In the genomic region with DNA sequence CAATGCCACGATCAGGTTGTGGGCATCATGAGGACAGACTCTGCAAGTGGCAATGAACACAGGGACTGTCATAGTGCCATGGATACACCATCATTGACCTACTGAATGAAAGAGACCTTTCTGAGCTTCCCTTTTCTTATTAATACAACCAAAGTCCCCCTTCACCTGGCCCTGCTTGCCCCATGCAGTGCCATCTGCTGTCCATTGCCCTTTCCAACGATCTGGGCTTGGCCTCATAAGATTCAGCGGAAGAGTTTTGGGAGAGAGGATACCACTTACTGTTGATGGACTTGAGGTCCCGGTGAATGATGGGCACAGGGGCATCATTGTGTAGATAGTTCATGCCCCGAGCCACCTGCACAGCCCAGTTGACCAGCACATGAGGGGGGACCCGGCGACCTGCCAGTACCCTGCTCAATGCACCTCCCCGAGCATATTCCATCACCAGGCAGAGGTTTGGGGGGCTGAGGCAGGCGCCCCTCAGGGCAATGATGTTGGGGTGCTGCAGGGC, we compare ENCODE assay signal across 8 mouse cellular contexts. TPM values are rescaled to one million over a fixed set of nuclear protein-coding genes. Genes with fewer than 3 reads are reported as not detected.
DNase-seq lines count a peak whose midpoint lies in the region; ATAC-seq lines count a peak whose summit lies in the region.

No protein-coding gene starts in this region.

- H3K36me3 ChIP-seq in megakaryocyte, embryonic 14.5 days (replicated peaks; ENCODE audit: low read length): peaks cover 16% of the 10 kb centered on the region
- H3K36me3 ChIP-seq in limb, embryonic 13.5 days: peaks cover 26% of the 10 kb centered on the region
- no peaks in the 10 kb centered on the region; the same call in 1 of the 2 replicates for H3K36me3 ChIP-seq in stomach, embryonic 14.5 days (ENCODE audit: control insufficient read depth, insufficient read depth, low read length)

- H3K27ac ChIP-seq in limb, embryonic 13.5 days: no peak overlapping the region
- no peak overlapping the region for H3K27ac ChIP-seq in stomach, embryonic 14.5 days (ENCODE audit: low read length)

- H3K9me3 ChIP-seq in megakaryocyte, embryonic 14.5 days: no peaks in the 10 kb centered on the region
- H3K9me3 ChIP-seq in limb, embryonic 13.5 days: no peaks in the 10 kb centered on the region
- no peaks in the 10 kb centered on the region for H3K9me3 ChIP-seq in stomach, embryonic 14.5 days (ENCODE audit: control insufficient read depth, low read depth, low read length)

- WGBS in limb, embryonic 13.5 days: 64% methylated on average over 9 of the region's 9 CpGs
- WGBS in stomach, embryonic 14.5 days: 57% methylated on average over 9 of the region's 9 CpGs

- peak overlapping the region; percentile 94 for H3K4me3 ChIP-seq in megakaryocyte, embryonic 14.5 days (replicated peaks)
- H3K4me3 ChIP-seq in limb, embryonic 13.5 days: peak overlapping the region; percentile 90
- peak overlapping the region; percentile 95 for H3K4me3 ChIP-seq in stomach, embryonic 14.5 days (ENCODE audit: low read depth, low read length)

- peaks cover 9% of the 10 kb centered on the region for H3K27me3 ChIP-seq in megakaryocyte, embryonic 14.5 days (replicated peaks)
- H3K27me3 ChIP-seq in limb, embryonic 13.5 days: no peaks in the 10 kb centered on the region
- no peaks in the 10 kb centered on the region for H3K27me3 ChIP-seq in stomach, embryonic 14.5 days (ENCODE audit: control insufficient read depth, insufficient read depth, low read length)

- peak overlapping the region; percentile 93 for H3K9ac ChIP-seq in limb, embryonic 13.5 days
- H3K9ac ChIP-seq in stomach, embryonic 14.5 days (replicated peaks; ENCODE audit: low read depth, low read length): peak overlapping the region; percentile 91

- peak overlapping the region; percentile 99 for H3K4me2 ChIP-seq in limb, embryonic 13.5 days (replicated peaks)
- H3K4me2 ChIP-seq in stomach, embryonic 14.5 days (replicated peaks; ENCODE audit: low read depth, low read length): peak overlapping the region; percentile 99

- peaks cover 30% of the 10 kb centered on the region for H3K4me1 ChIP-seq in megakaryocyte, embryonic 14.5 days
- peaks cover 27% of the 10 kb centered on the region for H3K4me1 ChIP-seq in limb, embryonic 13.5 days
- H3K4me1 ChIP-seq in stomach, embryonic 14.5 days (ENCODE audit: control insufficient read depth, insufficient read depth, low read length): peaks cover 16% of the 10 kb centered on the region

- no peak for ATAC-seq in megakaryocyte, adult 5-6 weeks (ENCODE audit: poor library complexity, severe bottlenecking)
- no peak for ATAC-seq in limb, embryonic 13.5 days (ENCODE audit: low FRiP score, low read depth)
- ATAC-seq in stomach, embryonic 14.5 days (ENCODE audit: insufficient number of reproducible peaks, insufficient read depth, low FRiP score, low read depth): no peak
- ATAC-seq in megakaryocyte progenitor cell, adult 5-6 weeks (replicated peaks; ENCODE audit: poor library complexity): no peak

- peak; percentile 70 for DNase-seq in cerebellum, adult 11-12 months
- DNase-seq in cerebellum, postnatal 4 days (ENCODE audit: low spot score in 2 of 2): no peak
- no peak for DNase-seq in yolk sac, embryonic 10.5 days (ENCODE audit: low spot score)

RNA-seq across cellular contexts. Expression of gene Map3k10, which starts 1.3 kb away (rescaled TPM):
- polyA plus RNA-seq in megakaryocyte, embryonic 14.5 days (2012; ENCODE audit: insufficient read depth, low replicate concordance): 22.4 and 38.4 TPM in 2 replicates
- 1.7 and 2.4 TPM in 2 replicates for total RNA-seq in megakaryocyte, adult 5-6 weeks (2015)
- 2.3 and 4.3 TPM in 2 replicates for total RNA-seq in megakaryocyte, adult 5-6 weeks (2017)
- polyA plus RNA-seq in limb, embryonic 13.5 days (2015; fragmentation: Nextera tagmentation; extraction: Ambion mirVana): 8.2 and 8.8 TPM in 2 replicates
- 4.5 and 9.2 TPM in 2 replicates for polyA plus RNA-seq in stomach, embryonic 14.5 days (2014; fragmentation: Nextera tagmentation; extraction: Ambion mirVana)
- total RNA-seq in megakaryocyte progenitor cell, adult 5-6 weeks (2015): 1.7 and 4.3 TPM in 2 replicates
- 3.4 and 5.2 TPM in 2 replicates for total RNA-seq in megakaryocyte progenitor cell, adult 5-6 weeks (2017)

RNA-seq across cellular contexts. Expression of gene Zfp607b, which starts 16.0 kb away (rescaled TPM):
- 0.03 TPM in 1 of 2 replicates, not detected in the other for polyA plus RNA-seq in megakaryocyte, embryonic 14.5 days (2012; ENCODE audit: insufficient read depth, low replicate concordance)
- total RNA-seq in megakaryocyte, adult 5-6 weeks (2015): 0.46 and 1.4 TPM in 2 replicates
- total RNA-seq in megakaryocyte, adult 5-6 weeks (2017): 0.41 and 1.6 TPM in 2 replicates
- 4.9 and 6.3 TPM in 2 replicates for polyA plus RNA-seq in limb, embryonic 13.5 days (2015; fragmentation: Nextera tagmentation; extraction: Ambion mirVana)
- polyA plus RNA-seq in stomach, embryonic 14.5 days (2014; fragmentation: Nextera tagmentation; extraction: Ambion mirVana): 2.9 and 3.3 TPM in 2 replicates
- 0.71 and 3.1 TPM in 2 replicates for total RNA-seq in megakaryocyte progenitor cell, adult 5-6 weeks (2015)
- 0.42 and 4.0 TPM in 2 replicates for total RNA-seq in megakaryocyte progenitor cell, adult 5-6 weeks (2017)

RNA-seq across cellular contexts. Expression of gene Ttc9b, which starts 19.4 kb away (rescaled TPM):
- polyA plus RNA-seq in megakaryocyte, embryonic 14.5 days (2012; ENCODE audit: insufficient read depth, low replicate concordance): not detected in 2 replicates
- total RNA-seq in megakaryocyte, adult 5-6 weeks (2015): not detected in 2 replicates
- not detected in 2 replicates for total RNA-seq in megakaryocyte, adult 5-6 weeks (2017)
- polyA plus RNA-seq in limb, embryonic 13.5 days (2015; fragmentation: Nextera tagmentation; extraction: Ambion mirVana): 0.10 TPM in 1 of 2 replicates, not detected in the other
- polyA plus RNA-seq in stomach, embryonic 14.5 days (2014; fragmentation: Nextera tagmentation; extraction: Ambion mirVana): 2.6 and 3.7 TPM in 2 replicates
- not detected in 2 replicates for total RNA-seq in megakaryocyte progenitor cell, adult 5-6 weeks (2015)
- total RNA-seq in megakaryocyte progenitor cell, adult 5-6 weeks (2017): not detected in 2 replicates

RNA-seq across cellular contexts. Expression of gene Zfp60, which starts 58.1 kb away (rescaled TPM):
- polyA plus RNA-seq in megakaryocyte, embryonic 14.5 days (2012; ENCODE audit: insufficient read depth, low replicate concordance): not detected in 2 replicates
- 4.6 and 5.1 TPM in 2 replicates for total RNA-seq in megakaryocyte, adult 5-6 weeks (2015)
- total RNA-seq in megakaryocyte, adult 5-6 weeks (2017): 3.3 and 4.3 TPM in 2 replicates
- 47.5 TPM in 2 replicates for polyA plus RNA-seq in limb, embryonic 13.5 days (2015; fragmentation: Nextera tagmentation; extraction: Ambion mirVana)
- 36.9 and 37.2 TPM in 2 replicates for polyA plus RNA-seq in stomach, embryonic 14.5 days (2014; fragmentation: Nextera tagmentation; extraction: Ambion mirVana)
- total RNA-seq in megakaryocyte progenitor cell, adult 5-6 weeks (2015): 7.6 and 11.3 TPM in 2 replicates
- 5.5 and 7.5 TPM in 2 replicates for total RNA-seq in megakaryocyte progenitor cell, adult 5-6 weeks (2017)
